ENCODE assay signal across 8 mouse cellular contexts in the genomic region with DNA sequence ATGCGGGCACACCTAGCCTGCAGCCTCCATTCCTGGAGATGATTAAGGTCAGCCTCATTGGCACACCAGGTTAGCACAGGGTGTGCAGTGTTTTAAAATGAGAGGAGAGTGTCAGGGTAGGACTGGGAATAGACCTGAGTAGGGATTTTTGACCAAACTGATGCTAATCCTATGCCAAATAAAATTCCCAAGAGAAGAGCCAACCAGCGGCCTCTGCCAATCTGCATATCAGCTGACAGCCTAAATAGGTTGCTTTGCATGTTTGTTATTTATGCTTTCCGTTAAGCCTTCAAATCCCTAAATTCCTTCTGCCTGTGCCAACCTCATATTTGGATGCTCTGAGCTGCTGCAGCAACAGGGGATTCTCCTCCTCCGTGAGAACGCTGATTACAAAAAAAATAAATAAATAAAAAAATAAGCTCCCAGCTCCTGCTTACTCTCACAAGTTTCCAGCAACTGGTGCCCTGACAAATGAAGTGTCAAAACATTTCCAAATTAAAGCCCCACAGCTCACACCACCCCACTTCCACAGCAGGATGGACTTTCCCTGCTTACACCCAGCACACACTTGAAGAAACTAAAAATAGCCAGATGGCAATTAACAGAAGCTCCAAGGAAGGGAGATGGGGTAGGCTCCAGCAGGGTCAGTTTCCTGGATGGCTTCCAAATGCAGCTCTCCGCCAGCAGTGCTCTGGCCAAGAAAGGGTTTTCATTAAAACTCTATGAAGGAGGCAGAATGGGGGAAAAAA.
A peak's percentile ranks its signal among the peaks of the same experiment; 100 is the strongest.
DNase-seq lines count a peak whose midpoint lies in the region; ATAC-seq and TF ChIP-seq lines count a peak whose summit lies in the region.

No protein-coding gene starts in this region.

- peak; percentile 35 for DNase-seq in kidney, postnatal 0 days (ENCODE audit: low spot score)
- DNase-seq in kidney, postnatal 36 days, result no peak
- DNase-seq in right cerebral cortex, postnatal 4 days, result peak; percentile 34
- DNase-seq in right cerebral cortex, postnatal 14 days, result no peak
- DNase-seq in heart, postnatal 0 days (ENCODE audit: low spot score), result peak; percentile 51
- no peak for DNase-seq in frontal cortex, postnatal 25 days (ENCODE audit: low spot score in 2 of 2)
- DNase-seq in thymus, postnatal 25 days, result no peak

- H3K9ac ChIP-seq in kidney, postnatal 0 days (ENCODE audit: low read depth, low read length), result no peak overlapping the region
- no peak overlapping the region for H3K9ac ChIP-seq in heart, postnatal 0 days (replicated peaks; ENCODE audit: low read depth, low read length)
- H3K9ac ChIP-seq in stomach, embryonic 16.5 days (ENCODE audit: low read length), result no peak overlapping the region

- no peak overlapping the region for H3K4me2 ChIP-seq in kidney, postnatal 0 days (ENCODE audit: low read length)
- peak overlapping the region; percentile 48 for H3K4me2 ChIP-seq in heart, postnatal 0 days (ENCODE audit: low read depth, low read length)
- H3K4me2 ChIP-seq in stomach, embryonic 16.5 days (ENCODE audit: low read depth, low read length), result 0 out of 2 replicates have a peak overlapping the region, but pooled peaks have one; percentile 13

- TF ChIP-seq CTCF in kidney, postnatal 0 days (IDR thresholded peaks at IDR 0.05; ENCODE audit: low read depth), result no peak
- no peak for TF ChIP-seq CTCF in heart, postnatal 0 days (IDR thresholded peaks at IDR 0.05; ENCODE audit: low read depth)

- no peaks in the 10 kb centered on the region for H3K9me3 ChIP-seq in kidney, postnatal 0 days (replicated peaks; ENCODE audit: low read length)
- no peaks in the 10 kb centered on the region for H3K9me3 ChIP-seq in heart, postnatal 0 days (replicated peaks; ENCODE audit: control insufficient read depth, low read length)
- no peaks in the 10 kb centered on the region for H3K9me3 ChIP-seq in stomach, embryonic 16.5 days (replicated peaks; ENCODE audit: control insufficient read depth, low read length)

- H3K27ac ChIP-seq in kidney, postnatal 0 days, result no peak overlapping the region
- H3K27ac ChIP-seq in heart, postnatal 0 days (ENCODE audit: low read depth), result 0 out of 2 replicates have a peak overlapping the region, but pooled peaks have one; percentile 15
- no peak overlapping the region for H3K27ac ChIP-seq in stomach, embryonic 16.5 days (ENCODE audit: low read length)

- H3K4me1 ChIP-seq in kidney, postnatal 0 days (replicated peaks; ENCODE audit: insufficient read depth, low read length), result no peaks in the 10 kb centered on the region
- H3K4me1 ChIP-seq in heart, postnatal 0 days (ENCODE audit: control insufficient read depth, insufficient read depth), result peaks cover 16% of the 10 kb centered on the region
- H3K4me1 ChIP-seq in stomach, embryonic 16.5 days (ENCODE audit: control insufficient read depth, insufficient read depth, low read length), result peaks cover 12% of the 10 kb centered on the region

- H3K27me3 ChIP-seq in kidney, postnatal 0 days (ENCODE audit: insufficient read depth, low read length), result no peaks in the 10 kb centered on the region
- H3K27me3 ChIP-seq in heart, postnatal 0 days (ENCODE audit: control insufficient read depth, insufficient read depth, low read length), result no peaks in the 10 kb centered on the region
- no peaks in the 10 kb centered on the region for H3K27me3 ChIP-seq in stomach, embryonic 16.5 days (ENCODE audit: control insufficient read depth, insufficient read depth, low read length)

- no peak overlapping the region for H3K4me3 ChIP-seq in kidney, postnatal 0 days (replicated peaks; ENCODE audit: low read depth, low read length)
- H3K4me3 ChIP-seq in heart, postnatal 0 days (ENCODE audit: low read depth, low read length), result 0 out of 2 replicates have a peak overlapping the region, but pooled peaks have one; percentile 1
- H3K4me3 ChIP-seq in stomach, embryonic 16.5 days (replicated peaks; ENCODE audit: low read length), result no peak overlapping the region

- WGBS in kidney, postnatal 0 days, result 64% methylated on average over 6 of the region's 6 CpGs
- 15% methylated on average over 6 of the region's 6 CpGs for WGBS in heart, postnatal 0 days
- WGBS in stomach, embryonic 16.5 days, result 33% methylated on average over 6 of the region's 6 CpGs

- no peaks in the 10 kb centered on the region for H3K36me3 ChIP-seq in kidney, postnatal 0 days (ENCODE audit: insufficient read depth, low read length)
- no peaks in the 10 kb centered on the region for H3K36me3 ChIP-seq in heart, postnatal 0 days (replicated peaks; ENCODE audit: control insufficient read depth, insufficient read depth, low read length)
- H3K36me3 ChIP-seq in stomach, embryonic 16.5 days (ENCODE audit: control insufficient read depth, insufficient read depth, low read length), result no peaks in the 10 kb centered on the region

- no peak for ATAC-seq in kidney, postnatal 0 days (replicated peaks; ENCODE audit: low FRiP score, low read depth)
- ATAC-seq in heart, postnatal 0 days (ENCODE audit: insufficient read depth, low read depth), result peak; percentile 55; the same call in 1 of the 2 replicates
- peak; percentile 87 for ATAC-seq in stomach, embryonic 16.5 days (ENCODE audit: insufficient read depth, low FRiP score)

- no peak for TF ChIP-seq EP300 in heart, postnatal 0 days (IDR thresholded peaks at IDR 0.05; ENCODE audit: low read depth)

Comparison
In these comparisons a context has a peak if more than half of its experiments do, and no peak if none do; other contexts are left out.
1. DNase-seq: peak in kidney, postnatal 0 days (single experiment), right cerebral cortex, postnatal 4 days (single experiment) and heart, postnatal 0 days (single experiment); none in kidney, postnatal 36 days (0 of 2), right cerebral cortex, postnatal 14 days (single experiment), frontal cortex, postnatal 25 days (0 of 2) and thymus, postnatal 25 days (single experiment).